Mouse (Mus musculus): Measurements from ENCODE around the gene Dgkh.
A peak's percentile ranks its signal among the peaks of the same experiment; 100 is the strongest.

Dgkh gene

GRCm38 (mm10) chr14:78537551-78537950 is 195.0 kb downstream of the Dgkh start:
- DNase-seq (ENCODE audit: extremely low spot score), result peak; percentile 30

GRCm38 (mm10) chr14:78536281-78537165 is 196.1 kb downstream of the Dgkh start, which contains the start of gene Akap11:
Gene Akap11 (minus strand): TSS chr14:78536808.
- DNase-seq (ENCODE audit: extremely low spot score), result peak; percentile 97

GRCm38 (mm10) chr14:78535366-78535765 is 197.2 kb downstream of the Dgkh start:
- no peak for DNase-seq (ENCODE audit: extremely low spot score)

GRCm38 (mm10) chr14:78534651-78535050 is 197.9 kb downstream of the Dgkh start:
- DNase-seq (ENCODE audit: extremely low spot score), result no peak

- no peak for DNase-seq (ENCODE audit: extremely low spot score)
These were observed 198.9 kb downstream of the Dgkh start for GRCm38 (mm10) chr14:78533701-78534100.

GRCm38 (mm10) chr14:78532345-78532744 is 200.2 kb downstream of the Dgkh start:
- no peak for DNase-seq (ENCODE audit: extremely low spot score)

- DNase-seq (ENCODE audit: extremely low spot score), result no peak
These were observed 202.3 kb downstream of the Dgkh start for GRCm38 (mm10) chr14:78530256-78530655.

- no peak for DNase-seq (ENCODE audit: extremely low spot score)
These were observed 203.8 kb downstream of the Dgkh start for GRCm38 (mm10) chr14:78528461-78529425.

- no peak for DNase-seq (ENCODE audit: extremely low spot score)
These were observed 205.7 kb downstream of the Dgkh start for GRCm38 (mm10) chr14:78526907-78527306.

GRCm38 (mm10) chr14:78526475-78526874 is 206.1 kb downstream of the Dgkh start:
- no peak for DNase-seq (ENCODE audit: extremely low spot score)

GRCm38 (mm10) chr14:78525611-78526457 is 206.7 kb downstream of the Dgkh start:
- no peak for DNase-seq (ENCODE audit: extremely low spot score)

GRCm38 (mm10) chr14:78525059-78525458 is 207.5 kb downstream of the Dgkh start:
- DNase-seq (ENCODE audit: extremely low spot score), result no peak

- DNase-seq (ENCODE audit: extremely low spot score), result no peak
These were observed 221.9 kb downstream of the Dgkh start for GRCm38 (mm10) chr14:78510713-78511112.

GRCm38 (mm10) chr14:78509791-78510190 is 222.8 kb downstream of the Dgkh start:
- DNase-seq (ENCODE audit: extremely low spot score), result no peak

Measured in embryo, embryonic 9.5 days (tissue).